Mouse (Mus musculus): ENCODE results near the gene Nlrx1.
A peak's percentile ranks its signal among the peaks of the same experiment; 100 is the strongest.

Gene Nlrx1

DNA sequence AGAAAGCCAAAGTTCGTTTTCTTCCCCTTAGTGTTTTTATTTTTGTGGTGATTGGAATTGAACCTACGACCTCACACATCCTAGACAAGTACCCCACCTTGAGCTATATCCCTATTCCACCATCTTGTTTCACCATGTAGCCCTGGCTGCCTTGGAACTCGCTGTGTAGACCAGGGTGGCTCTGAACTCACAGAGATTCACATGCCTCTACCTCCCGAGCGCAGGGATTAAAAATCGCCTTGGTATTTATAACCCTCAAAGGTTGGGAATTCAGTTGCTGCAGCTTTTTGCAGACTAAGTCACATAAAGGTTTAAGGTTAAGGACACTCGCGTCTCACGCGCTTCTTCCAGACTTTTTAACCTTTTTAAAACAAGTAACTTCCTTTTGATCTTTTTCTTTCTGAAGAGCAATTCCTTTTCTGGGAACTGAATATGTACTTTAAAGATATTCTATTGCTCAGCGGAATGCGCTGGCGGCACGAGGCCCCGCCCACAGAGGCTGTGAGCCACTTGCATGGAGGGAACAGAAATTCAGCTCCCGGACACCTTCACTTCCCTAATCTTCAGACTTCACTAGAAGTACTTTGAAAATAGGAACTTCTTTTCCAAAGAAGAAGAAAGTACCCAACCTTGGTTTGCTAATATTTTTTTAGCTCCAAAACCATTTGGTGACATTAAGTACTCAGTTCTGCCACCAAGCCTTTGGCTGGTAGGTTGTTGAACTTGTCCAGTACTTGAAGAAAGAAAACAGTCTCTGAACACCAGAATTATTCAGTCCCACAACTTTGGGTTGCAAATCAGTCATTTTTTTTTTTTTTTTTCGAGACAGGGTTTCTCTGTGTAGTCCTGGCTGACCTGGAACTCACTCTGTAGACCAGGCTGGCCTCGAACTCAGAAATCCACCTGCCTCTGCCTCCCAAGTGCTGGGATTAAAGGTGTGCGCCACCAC, 33.6 kb downstream of the Nlrx1 start:
- peak; percentile 27 for DNase-seq

DNA sequence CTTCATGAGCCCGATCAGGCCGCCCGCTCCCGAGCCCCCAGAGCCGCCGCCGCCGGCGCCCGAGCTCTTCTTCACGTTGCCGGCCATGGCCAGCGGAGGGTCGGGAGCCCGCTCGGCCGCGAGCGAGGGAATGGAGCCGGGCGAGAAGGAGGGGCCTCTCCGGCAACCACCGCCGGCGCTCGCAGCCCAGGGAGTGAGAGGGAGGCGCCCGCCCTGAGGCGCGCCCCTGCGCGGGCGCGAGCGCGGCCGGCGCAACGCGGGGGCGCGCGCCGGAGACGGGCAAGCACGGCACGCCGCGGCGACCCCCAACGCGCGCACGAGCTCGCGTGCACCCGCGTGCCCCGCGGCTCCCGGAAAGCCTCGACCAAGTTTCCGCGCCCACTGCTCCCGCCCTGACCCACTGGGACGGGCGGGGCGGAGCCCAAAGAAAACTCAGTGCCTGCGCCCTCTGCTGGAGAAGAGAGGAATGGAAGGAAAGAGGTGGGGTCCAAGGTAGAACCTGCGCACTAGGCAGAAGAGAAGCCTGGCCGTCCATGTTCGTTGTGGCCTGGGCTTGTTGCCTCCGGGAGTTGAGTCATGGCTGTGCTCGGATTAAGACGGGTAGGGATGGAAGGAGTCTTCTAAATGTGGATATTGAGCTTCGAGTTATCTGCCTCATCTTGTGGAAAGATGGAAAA, 34.5 kb downstream of the Nlrx1 start, which contains the start of gene Cbl:
Cbl (minus strand) TSS at position 248 of the 677 bp plus-strand sequence.
- DNase-seq: peak; percentile 98

DNA sequence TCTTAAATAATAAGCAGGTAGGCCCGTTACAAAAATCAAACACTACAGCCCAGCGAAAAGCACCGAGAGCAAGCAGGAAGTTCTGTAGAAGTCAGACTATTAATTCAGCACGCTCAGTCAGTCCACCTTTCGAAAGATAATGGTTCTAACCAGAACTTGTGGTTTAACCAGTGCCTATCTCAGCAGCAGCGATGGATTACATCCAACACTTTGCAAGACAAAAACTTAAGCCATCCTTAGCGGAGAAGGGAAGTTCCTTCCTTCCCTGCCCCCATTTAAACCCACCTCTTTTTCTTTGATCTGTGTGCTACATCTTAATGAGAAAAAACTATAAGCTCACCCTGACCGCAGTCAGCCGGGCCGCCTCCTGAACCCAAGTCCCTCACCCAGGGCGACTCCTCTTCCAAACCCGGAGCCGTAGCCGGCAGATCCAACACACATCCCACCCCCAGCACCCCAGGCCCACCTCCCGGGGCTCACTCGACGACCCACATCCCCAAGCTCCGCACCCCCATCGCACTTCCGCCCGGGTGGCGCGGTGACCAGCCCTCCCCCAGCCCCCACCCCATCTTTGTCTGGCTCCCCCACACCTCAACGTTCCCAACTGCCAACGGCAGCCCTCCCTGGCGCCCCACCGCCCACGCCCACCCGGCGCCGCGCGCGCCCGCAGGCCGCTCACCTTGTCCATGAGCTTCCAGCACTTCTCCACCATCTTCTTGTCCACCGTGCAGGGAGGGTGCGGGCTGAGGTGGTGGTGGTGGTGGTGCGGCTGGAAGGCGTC, 35.2 kb downstream of the Nlrx1 start:
- no peak for DNase-seq

DNA sequence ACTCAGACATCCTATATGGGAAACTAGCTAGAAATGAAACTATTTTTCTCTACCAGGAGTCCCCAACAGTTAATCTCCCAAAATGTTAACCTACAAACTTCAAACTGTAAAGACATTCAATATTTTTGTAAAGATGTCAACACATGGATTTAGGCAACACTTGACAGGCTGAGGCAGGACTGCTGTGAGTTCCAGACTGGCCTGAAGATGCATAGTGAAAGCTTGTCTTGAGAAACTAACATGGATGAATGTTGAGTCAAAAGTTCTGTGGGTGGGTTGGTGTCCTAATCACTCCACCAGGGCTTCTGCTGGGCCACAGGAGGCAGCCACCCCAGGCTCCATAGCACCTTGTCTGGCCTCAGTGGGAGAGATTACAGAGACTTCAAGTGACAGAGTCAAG, 36.8 kb downstream of the Nlrx1 start:
- DNase-seq: no peak

DNA sequence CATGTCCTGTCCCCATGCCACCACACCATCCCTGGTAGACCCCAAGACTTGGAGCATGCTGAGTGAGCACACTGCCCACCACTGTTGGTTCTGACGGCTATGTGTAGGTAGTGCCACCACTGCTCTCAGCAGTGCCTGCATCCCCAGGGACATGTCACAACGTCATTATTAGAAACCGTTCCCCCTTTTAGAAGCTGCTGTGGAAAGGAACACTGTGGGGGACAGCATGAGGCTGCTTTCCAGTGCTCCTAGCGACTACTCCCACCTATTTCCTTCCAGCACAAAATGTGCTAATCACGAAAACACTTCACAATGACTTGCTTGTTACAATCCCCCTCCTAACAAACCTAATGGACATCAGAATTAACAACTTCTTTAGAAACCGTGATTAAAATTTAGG, 42.4 kb downstream of the Nlrx1 start:
- DNase-seq: no peak

DNA sequence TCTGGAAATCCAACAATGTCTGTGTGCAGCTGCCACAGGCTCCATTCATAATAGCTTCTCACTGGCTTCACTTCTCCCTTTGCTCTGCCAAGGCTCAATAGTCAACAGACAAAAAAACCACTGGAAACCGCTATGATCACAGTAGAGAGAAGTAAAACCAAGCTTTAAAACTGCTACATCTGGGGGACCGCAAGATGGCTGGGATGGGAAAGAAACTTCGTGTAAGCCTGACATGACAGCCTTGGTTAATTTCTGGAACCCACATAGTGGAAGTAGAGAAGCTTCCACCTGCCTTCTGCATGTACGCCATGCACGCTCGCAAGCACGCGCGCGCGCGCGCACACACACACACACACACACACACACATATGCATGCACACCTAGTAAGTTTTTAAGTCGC, 54.9 kb downstream of the Nlrx1 start:
- DNase-seq: no peak

DNA sequence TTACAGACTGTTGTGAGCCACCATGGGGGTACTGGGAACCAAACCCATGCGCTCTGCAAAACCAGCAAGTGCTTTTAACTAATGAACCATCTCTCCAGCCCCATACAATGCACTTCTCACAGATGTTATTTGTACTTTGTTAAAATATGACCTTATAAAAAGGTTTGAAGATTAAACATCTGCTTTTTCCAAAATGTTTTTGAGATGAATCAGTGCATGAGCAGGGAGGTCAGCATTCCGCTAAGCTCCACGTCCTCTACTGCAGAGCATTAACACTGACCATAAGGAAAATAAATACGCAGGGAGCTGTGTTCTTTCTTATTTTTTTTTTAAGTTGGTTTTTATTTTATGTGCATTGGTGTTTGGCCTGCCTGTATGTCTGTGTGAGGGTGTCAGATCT, 56.0 kb downstream of the Nlrx1 start:
- DNase-seq: no peak

DNA sequence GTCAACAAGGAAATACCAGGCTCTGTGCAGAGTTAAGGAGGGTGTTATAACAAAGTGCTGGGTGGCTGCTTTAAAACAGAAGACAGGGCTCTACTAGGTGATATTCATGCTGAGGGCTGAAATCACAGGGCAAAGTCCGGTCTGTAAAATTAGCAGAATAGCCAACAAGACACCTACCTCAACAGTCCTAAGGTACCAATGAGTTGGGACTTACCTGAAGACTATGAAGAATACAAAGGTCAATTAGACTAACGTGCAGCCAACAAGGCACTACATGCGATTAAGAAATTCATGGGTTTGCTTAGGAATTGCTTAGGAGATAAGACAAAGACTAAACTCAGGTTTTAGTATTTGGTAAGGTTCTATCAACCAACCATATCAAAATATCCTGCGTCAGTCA, 59.0 kb downstream of the Nlrx1 start:
- no peak for DNase-seq

DNA sequence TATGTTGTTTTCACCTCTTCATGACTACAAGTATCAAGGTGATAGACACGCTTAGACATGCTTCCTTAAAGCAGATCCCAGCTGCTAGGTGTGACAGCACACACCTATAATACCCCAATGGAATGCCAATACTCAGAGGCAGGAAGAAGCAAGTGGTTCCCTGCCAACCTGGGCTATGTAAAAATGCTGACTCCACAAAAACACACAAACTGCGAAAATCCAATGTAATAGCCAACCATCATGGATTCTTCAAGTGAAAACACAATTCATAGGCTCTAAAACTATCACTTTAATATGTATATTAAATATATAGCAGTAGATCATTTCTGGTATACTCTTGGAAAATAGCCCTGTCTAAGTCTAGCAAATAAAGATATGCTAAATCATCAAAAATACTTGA, 60.6 kb downstream of the Nlrx1 start:
- DNase-seq: no peak
